Mouse (Mus musculus) limb, embryonic 10.5 days (tissue): ENCODE data around the gene Kdm4b. TPM values are rescaled to one million over a fixed set of nuclear protein-coding genes. Genes with fewer than 3 reads are reported as not detected.

Experiments used
- DNase-seq: peaks from one replicate; pipeline ENCODE4 v3.0.0-alpha.2; 2017; ENCODE audit warnings: low spot score
- H3K27ac ChIP-seq: fragments of 300-500 bp; sonication (generic); 2 replicates; pipeline ENCODE4 v1.5.1; 2016; ENCODE audit warnings: mild to moderate bottlenecking
- H3K27me3 ChIP-seq: fragments of 300-500 bp; sonication (generic); 2 replicates; pipeline ENCODE4 v1.6.1; 2016; ENCODE audit warnings: low read depth, mild to moderate bottlenecking; ENCODE audit not compliant: poor library complexity, severe bottlenecking
- H3K36me3 ChIP-seq: fragments of 300-500 bp; sonication (generic); 2 replicates; pipeline ENCODE4 v1.6.1; 2016; ENCODE audit warnings: mild to moderate bottlenecking, moderate library complexity
- H3K4me1 ChIP-seq: fragments of 300-500 bp; sonication (generic); 2 replicates; pipeline ENCODE4 v1.6.1; 2016
- H3K4me3 ChIP-seq: fragments of 300-500 bp; sonication (generic); 2 replicates; pipeline ENCODE4 v1.5.1; 2016; ENCODE audit warnings: mild to moderate bottlenecking, moderate library complexity
- H3K9me3 ChIP-seq: fragments of 300-500 bp; sonication (generic); replicated peaks from 2 replicates; pipeline ENCODE4 v1.6.1; 2016; ENCODE audit warnings: mild to moderate bottlenecking
- WGBS: fragments of 180-500 bp; shearing (Covaris S2); methylation state at CpG from one replicate; pipeline ENCODE4 v1.1.7; 2016; 5-methylcytosine and 5-hydroxymethylcytosine counted together
- microRNA-seq: library from miRNA; unstranded; fragments of <30 nt; microRNA quantifications from one replicate; pipeline ENCODE4, GENCODE M21; 2017
- polyA plus RNA-seq: library from polyadenylated mRNA; unstranded; fragments of >200 nt; fragmentation: Nextera tagmentation; extraction: Ambion mirVana; gene quantifications from 2 replicates; pipeline ENCODE4 v1.2.1, GENCODE M21; 2016

Gene Kdm4b
- polyA plus RNA-seq, 1 experiment from 2014 or later, result 46.8 TPM

DNA sequence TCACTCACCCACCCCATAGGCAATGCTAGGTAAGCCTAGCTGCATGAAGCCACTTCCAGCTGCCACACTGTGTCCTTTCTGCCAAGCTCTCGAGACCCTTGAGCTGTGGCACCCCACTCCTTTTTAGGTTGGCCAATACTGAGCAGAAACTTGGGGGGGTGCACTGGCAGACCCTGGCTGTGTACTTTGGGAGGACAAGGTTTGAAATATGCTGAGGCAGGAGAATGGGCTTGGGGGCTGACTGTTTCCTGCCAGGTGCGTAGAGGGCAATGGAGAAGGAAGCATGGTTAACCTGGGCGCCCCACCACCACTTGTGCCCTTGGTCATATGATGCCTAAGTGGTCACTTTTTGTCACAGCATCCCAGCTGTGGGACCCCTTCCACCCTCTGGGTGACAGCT lies 118.9 kb downstream of the Kdm4b start:
- H3K27ac ChIP-seq, result no peak overlapping the region
- H3K36me3 ChIP-seq, result peaks cover 96% of the 10 kb centered on the region
- no peak for DNase-seq
- H3K27me3 ChIP-seq, result no peaks in the 10 kb centered on the region
- WGBS, result 97% methylated on average over 3 of the region's 3 CpGs
- no peaks in the 10 kb centered on the region for H3K9me3 ChIP-seq
- H3K4me1 ChIP-seq, result no peaks in the 10 kb centered on the region
- no peak overlapping the region for H3K4me3 ChIP-seq

DNA sequence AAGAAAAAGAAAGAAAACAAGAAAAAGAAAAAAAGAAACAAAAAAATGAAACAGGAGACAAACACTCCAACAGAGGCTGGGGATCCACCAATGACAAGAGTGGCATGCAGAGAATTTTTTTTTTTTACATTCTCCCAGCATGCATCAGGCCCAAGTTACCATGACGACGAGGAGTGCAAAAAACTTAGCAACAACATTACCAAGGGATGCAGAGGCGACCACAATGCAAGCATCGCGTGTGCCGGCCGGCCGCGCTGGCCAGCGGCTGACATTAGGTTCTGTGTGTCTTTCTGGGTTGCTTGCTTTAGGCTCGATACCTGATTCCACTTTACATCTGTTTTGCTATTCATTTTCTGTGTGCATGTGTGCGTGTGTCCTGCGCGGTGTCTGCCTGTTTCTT lies 119.5 kb downstream of the Kdm4b start:
- no peak overlapping the region for H3K27ac ChIP-seq
- no peaks in the 10 kb centered on the region for H3K27me3 ChIP-seq
- H3K4me1 ChIP-seq, result no peaks in the 10 kb centered on the region
- 84% methylated on average over 14 of the region's 14 CpGs for WGBS
- H3K4me3 ChIP-seq, result no peak overlapping the region
- no peak for DNase-seq
- no peaks in the 10 kb centered on the region for H3K9me3 ChIP-seq
- peaks cover 97% of the 10 kb centered on the region for H3K36me3 ChIP-seq

DNA sequence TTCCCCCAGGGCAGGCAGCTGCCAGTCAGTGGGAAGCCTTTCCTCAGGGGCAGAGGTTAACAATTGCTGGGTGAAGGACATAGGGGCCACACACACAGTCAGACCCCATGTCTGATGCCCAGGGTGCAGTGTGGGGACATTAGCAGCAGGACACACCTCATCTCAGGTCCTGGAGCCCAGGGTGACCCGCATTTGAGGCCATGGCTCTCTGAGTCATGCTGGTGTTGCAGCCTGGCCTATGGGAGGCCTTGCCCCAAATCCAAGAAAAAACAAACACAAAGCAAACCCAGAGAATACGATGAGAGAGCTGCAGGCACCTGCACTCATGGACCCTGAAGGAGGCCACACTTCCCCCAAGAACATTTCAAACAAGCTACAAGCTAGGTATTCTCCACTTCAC lies 121.9 kb downstream of the Kdm4b start:
- Histone ChIP-seq H3K27me3 (no peaks in the 10 kb centered on the region), H3K4me1 (no peaks in the 10 kb centered on the region), H3K9me3 (no peaks in the 10 kb centered on the region), H3K36me3 (peaks cover 97% of the 10 kb centered on the region), H3K27ac (no peak overlapping the region), H3K4me3 (no peak overlapping the region)
- 79% methylated on average over 2 of the region's 2 CpGs for WGBS
- DNase-seq, result no peak

Small RNAs within 50 kb of the gene (microRNA-seq; reads per million reads assigned to microRNA genes)
- 0.88 reads per million for gene Mir6977

Other genes with a start within 250 kb of the Kdm4b start
- gene Hdgfl2, start 246.4 kb upstream of the Kdm4b start, polyA plus RNA-seq, result 205 and 213 TPM in 2 replicates
- gene Plin4, start 216.3 kb upstream of the Kdm4b start, polyA plus RNA-seq, result 0.08 and 0.10 TPM in 2 replicates
- 0.21 and 0.36 TPM in 2 replicates for gene Plin5, start 208.5 kb upstream of the Kdm4b start, polyA plus RNA-seq
- gene Lrg1, start 204.1 kb upstream of the Kdm4b start, polyA plus RNA-seq, result 0.23 TPM in 1 of 2 replicates, not detected in the other
- gene Sema6b, start 185.7 kb upstream of the Kdm4b start, polyA plus RNA-seq, result 0.88 and 1.0 TPM in 2 replicates
- 6.1 and 10.6 TPM in 2 replicates for gene Tnfaip8l1, start 163.6 kb upstream of the Kdm4b start, polyA plus RNA-seq
- 78.0 and 80.7 TPM in 2 replicates for gene Mydgf, start 142.1 kb upstream of the Kdm4b start, polyA plus RNA-seq
- gene Dpp9, start 107.2 kb upstream of the Kdm4b start, polyA plus RNA-seq, result 44.5 and 44.8 TPM in 2 replicates
- gene Fem1a, start 69.3 kb upstream of the Kdm4b start, polyA plus RNA-seq, result 12.2 and 14.6 TPM in 2 replicates
- gene Ticam1, start 49.3 kb upstream of the Kdm4b start, polyA plus RNA-seq, result 3.0 TPM in 2 replicates
- gene Plin3, start 33.2 kb upstream of the Kdm4b start, polyA plus RNA-seq, result 78.2 and 89.7 TPM in 2 replicates
- gene Arrdc5, start 25.8 kb upstream of the Kdm4b start, polyA plus RNA-seq, result not detected in 2 replicates
- gene Uhrf1, start 22.7 kb upstream of the Kdm4b start, polyA plus RNA-seq, result 316 and 336 TPM in 2 replicates
- gene Ptprs, start 150.4 kb downstream of the Kdm4b start, polyA plus RNA-seq, result 69.5 and 83.2 TPM in 2 replicates
- gene Znrf4, start 186.4 kb downstream of the Kdm4b start, polyA plus RNA-seq, result not detected in 2 replicates
- 0.58 and 1.3 TPM in 2 replicates for gene Gm20219, start 228.3 kb downstream of the Kdm4b start, polyA plus RNA-seq